Mouse (Mus musculus) embryo, embryonic 11 days (tissue): ENCODE measurements at regions not wholly inside any gene's neighbourhood (a gene's known extent, or its start where the extent isn't known, plus 50 kb on each side); places are given as distances from the start of the nearest gene placed in this dataset.
A peak's percentile ranks its signal among the peaks of the same experiment; 100 is the strongest.

Source experiments
- DNase-seq: peaks from one replicate; pipeline ENCODE4 v3.0.0-alpha.2; 2015

DNA sequence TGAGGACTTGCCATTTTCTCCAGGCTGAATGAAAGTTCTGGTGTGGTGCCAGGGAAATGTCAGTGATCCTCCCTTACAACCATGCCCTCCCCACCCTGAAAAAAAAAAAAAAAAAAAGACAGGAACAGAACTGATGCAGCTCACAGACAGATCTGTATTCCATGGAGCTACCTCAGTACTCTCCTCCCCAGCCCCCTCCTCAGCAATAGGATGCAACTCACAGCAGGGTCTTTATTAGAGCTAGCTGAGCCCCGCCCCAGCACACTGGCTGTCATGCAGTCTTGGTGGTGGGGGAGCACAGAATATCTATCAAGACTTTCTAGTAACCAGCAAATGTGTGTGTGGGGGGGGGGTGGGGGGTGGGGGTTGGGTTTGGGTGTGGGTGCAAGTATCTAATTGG, 1299.9 kb upstream of the Pcdh17 start:
- DNase-seq, result no peak

DNA sequence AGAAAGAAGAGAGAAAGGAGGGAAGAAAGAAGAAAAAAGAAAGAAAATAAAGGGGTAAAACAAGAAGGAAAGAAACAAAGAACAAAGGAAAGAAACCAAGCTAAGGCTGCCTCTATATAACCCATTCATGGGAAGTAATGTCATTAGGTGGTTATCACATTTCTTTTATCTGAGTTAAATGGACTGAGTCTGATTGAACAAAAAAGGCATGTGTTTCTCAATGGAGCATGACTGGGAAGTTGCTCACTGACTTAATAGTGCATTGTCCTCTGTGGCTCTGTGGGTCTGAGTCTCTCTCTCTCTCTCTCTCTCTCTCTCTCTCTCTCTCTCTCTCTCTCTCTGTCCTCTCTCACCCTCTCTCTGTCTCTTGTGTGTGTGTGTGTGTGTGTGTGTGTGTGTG, 1288.5 kb upstream of the Pcdh17 start:
- peak; percentile 34 for DNase-seq
